Mouse (Mus musculus) midbrain, embryonic 11.5 days (tissue): ENCODE data around the gene Tipin. TPM values are rescaled to one million over a fixed set of nuclear protein-coding genes. Genes with fewer than 3 reads are reported as not detected.

Experiments
- ATAC-seq: fragments of 200-750 bp; cut with Nextera tagmentation; 2 replicates; pipeline ENCODE4 v1.8.0; 2017; ENCODE audit warnings: moderate TSS enrichment, moderate library complexity; ENCODE audit not compliant: low FRiP score
- DNase-seq: peaks from one replicate; pipeline ENCODE4 v3.0.0; 2015; ENCODE audit warnings: low spot score; ENCODE audit errors: missing footprints
- H3K27ac ChIP-seq: fragments of 300-500 bp; sonication (generic); 2 replicates; pipeline ENCODE4 v1.5.1; 2014; ENCODE audit warnings: low read depth, low read length
- H3K27me3 ChIP-seq: fragments of 300-500 bp; sonication (generic); 2 replicates; pipeline ENCODE4 v1.6.1; 2014; ENCODE audit warnings: mild to moderate bottlenecking, low read length, moderate library complexity, mixed read lengths; ENCODE audit not compliant: control insufficient read depth, insufficient read depth
- H3K36me3 ChIP-seq: fragments of 300-500 bp; sonication (generic); 2 replicates; pipeline ENCODE4 v1.6.1; 2014; ENCODE audit warnings: mild to moderate bottlenecking, low read length, moderate library complexity, mixed read lengths; ENCODE audit not compliant: control insufficient read depth, insufficient read depth
- H3K4me1 ChIP-seq: fragments of 300-500 bp; sonication (generic); 2 replicates; pipeline ENCODE4 v1.6.1; 2014; ENCODE audit warnings: low read length; ENCODE audit not compliant: control insufficient read depth, insufficient read depth
- H3K4me2 ChIP-seq: fragments of 300-500 bp; sonication (generic); 2 replicates; pipeline ENCODE4 v1.6.1; 2014; ENCODE audit warnings: mild to moderate bottlenecking, moderate library complexity
- H3K4me3 ChIP-seq: fragments of 300-500 bp; sonication (generic); 2 replicates; pipeline ENCODE4 v1.5.1; 2014; ENCODE audit warnings: low read depth, low read length
- H3K9ac ChIP-seq: fragments of 300-500 bp; sonication (generic); 2 replicates; pipeline ENCODE4 v1.6.1; 2014; ENCODE audit warnings: low read length
- H3K9me3 ChIP-seq: fragments of 300-500 bp; sonication (generic); 2 replicates; pipeline ENCODE4 v1.6.1; 2016; ENCODE audit warnings: low read length; ENCODE audit not compliant: control insufficient read depth
- WGBS: fragments of 180-500 bp; shearing (Covaris S2); extraction: QIAGEN DNeasy Blood & Tissue Kit; methylation state at CpG from one replicate; pipeline ENCODE4 v1.1.7; 2014; 5-methylcytosine and 5-hydroxymethylcytosine counted together
- polyA plus RNA-seq: library from polyadenylated mRNA; unstranded; fragments of >200 nt; fragmentation: Nextera tagmentation; extraction: Ambion mirVana; gene quantifications from 2 replicates; pipeline ENCODE4 v1.2.1, GENCODE M21; 2014

Gene Tipin
- polyA plus RNA-seq, 1 experiment from 2014 or later: 286 TPM

GRCm38 (mm10) chr9:64345931-64346330 is 64.5 kb downstream of the Tipin start:
- no peaks in the 10 kb centered on the region for H3K4me1 ChIP-seq
- no peaks in the 10 kb centered on the region for H3K36me3 ChIP-seq
- WGBS: 63% methylated on average over 5 of the region's 5 CpGs
- H3K27ac ChIP-seq: no peak overlapping the region
- no peak overlapping the region for H3K4me3 ChIP-seq
- DNase-seq (peak; percentile 49), ATAC-seq (no peak)
- no peaks in the 10 kb centered on the region for H3K9me3 ChIP-seq
- H3K9ac ChIP-seq: no peak overlapping the region
- no peaks in the 10 kb centered on the region for H3K27me3 ChIP-seq
- no peak overlapping the region for H3K4me2 ChIP-seq

GRCm38 (mm10) chr9:64347377-64347776 is 66.0 kb downstream of the Tipin start:
- Histone ChIP-seq H3K4me3 (no peak overlapping the region), H3K9ac (no peak overlapping the region), H3K4me2 (no peak overlapping the region), H3K9me3 (no peaks in the 10 kb centered on the region), H3K27ac (no peak overlapping the region), H3K36me3 (no peaks in the 10 kb centered on the region), H3K4me1 (no peaks in the 10 kb centered on the region), H3K27me3 (no peaks in the 10 kb centered on the region)
- ATAC-seq (no peak), DNase-seq (peak; percentile 89)
- 0% methylated on average over 1 of the region's 1 CpGs for WGBS

GRCm38 (mm10) chr9:64349490-64349889 is 68.1 kb downstream of the Tipin start:
- ATAC-seq (no peak), DNase-seq (peak; percentile 60)
- no peak overlapping the region for H3K9ac ChIP-seq
- no peak overlapping the region for H3K4me2 ChIP-seq
- H3K27me3 ChIP-seq: no peaks in the 10 kb centered on the region
- WGBS: 78% methylated on average over 5 of the region's 5 CpGs
- H3K27ac ChIP-seq: no peak overlapping the region
- no peaks in the 10 kb centered on the region for H3K36me3 ChIP-seq
- no peak overlapping the region for H3K4me3 ChIP-seq
- H3K4me1 ChIP-seq: no peaks in the 10 kb centered on the region
- H3K9me3 ChIP-seq: no peaks in the 10 kb centered on the region

GRCm38 (mm10) chr9:64351191-64351590 is 69.8 kb downstream of the Tipin start:
- Histone ChIP-seq H3K4me1 (no peaks in the 10 kb centered on the region), H3K27ac (no peak overlapping the region), H3K36me3 (no peaks in the 10 kb centered on the region), H3K9me3 (no peaks in the 10 kb centered on the region), H3K9ac (no peak overlapping the region), H3K4me2 (no peak overlapping the region), H3K27me3 (no peaks in the 10 kb centered on the region), H3K4me3 (no peak overlapping the region)
- DNase-seq: peak; percentile 73
- 35% methylated on average over 3 of the region's 3 CpGs for WGBS
- ATAC-seq: no peak

Other genes starting within 250 kb of the Tipin start
- not detected in 2 replicates for gene Lctl, start 164.4 kb upstream of the Tipin start, polyA plus RNA-seq
- 30.5 and 32.8 TPM in 2 replicates for gene Zwilch, start 108.5 kb upstream of the Tipin start, polyA plus RNA-seq
- 1,103 and 1,131 TPM in 2 replicates for gene Rpl4, start 108.2 kb upstream of the Tipin start, polyA plus RNA-seq
- gene Snapc5, start 102.3 kb upstream of the Tipin start, polyA plus RNA-seq: 37.3 and 37.4 TPM in 2 replicates
- gene Uchl4, start 46.4 kb upstream of the Tipin start, polyA plus RNA-seq: 1.8 and 2.6 TPM in 2 replicates
- 78.2 and 78.8 TPM in 2 replicates for gene Map2k1, start 27.9 kb upstream of the Tipin start, polyA plus RNA-seq
- 26.5 and 27.1 TPM in 2 replicates for gene Dis3l, start 59.7 kb downstream of the Tipin start, polyA plus RNA-seq
- 2.6 and 3.1 TPM in 2 replicates for gene Megf11, start 104.0 kb downstream of the Tipin start, polyA plus RNA-seq